Mouse (Mus musculus): ENCODE data around the gene N4bp3. TPM values are rescaled to one million over a fixed set of nuclear protein-coding genes. Genes with fewer than 3 reads are reported as not detected.

N4bp3 gene
- polyA plus RNA-seq, 1 experiment, result 16.7 TPM

GRCm38 (mm10) chr11:51597553-51597952 lies 53.1 kb downstream of the N4bp3 start:
- H3K27me3 ChIP-seq (ENCODE audit: control insufficient read depth, insufficient read depth, low read length), result no peaks in the 10 kb centered on the region
- WGBS, result 68% methylated on average over 2 of the region's 2 CpGs
- no peaks in the 10 kb centered on the region for H3K4me1 ChIP-seq (ENCODE audit: control insufficient read depth, insufficient read depth, low read length)
- TF ChIP-seq CTCF (IDR thresholded peaks at IDR 0.05; ENCODE audit: borderline replicate concordance, insufficient read depth, low read depth, low read length), result no peak
- no peak overlapping the region for H3K27ac ChIP-seq (ENCODE audit: insufficient read depth, low read length)
- DNase-seq, result no peak
- no peak overlapping the region for H3K4me3 ChIP-seq (replicated peaks; ENCODE audit: insufficient read depth, low read depth, low read length)

GRCm38 (mm10) chr11:51595459-51596083 lies 55.1 kb downstream of the N4bp3 start:
- 94% methylated on average over 1 of the region's 1 CpGs for WGBS
- no peaks in the 10 kb centered on the region for H3K27me3 ChIP-seq (ENCODE audit: control insufficient read depth, insufficient read depth, low read length)
- H3K4me1 ChIP-seq (ENCODE audit: control insufficient read depth, insufficient read depth, low read length), result no peaks in the 10 kb centered on the region
- no peak overlapping the region for H3K27ac ChIP-seq (ENCODE audit: insufficient read depth, low read length)
- DNase-seq, result no peak
- H3K4me3 ChIP-seq (replicated peaks; ENCODE audit: insufficient read depth, low read depth, low read length), result no peak overlapping the region
- TF ChIP-seq CTCF (IDR thresholded peaks at IDR 0.05; ENCODE audit: borderline replicate concordance, insufficient read depth, low read depth, low read length), result no peak
- TF ChIP-seq POLR2A (IDR thresholded peaks at IDR 0.05; ENCODE audit: borderline replicate concordance, insufficient read depth, low read length), result no peak

- WGBS, result 57% methylated on average over 3 of the region's 3 CpGs
- H3K4me1 ChIP-seq (ENCODE audit: control insufficient read depth, insufficient read depth, low read length), result no peaks in the 10 kb centered on the region
- no peak overlapping the region for H3K27ac ChIP-seq (ENCODE audit: insufficient read depth, low read length)
- H3K4me3 ChIP-seq (replicated peaks; ENCODE audit: insufficient read depth, low read depth, low read length), result no peak overlapping the region
- no peak for DNase-seq
- TF ChIP-seq CTCF (IDR thresholded peaks at IDR 0.05; ENCODE audit: borderline replicate concordance, insufficient read depth, low read depth, low read length) (no peak), POLR2A (IDR thresholded peaks at IDR 0.05; ENCODE audit: borderline replicate concordance, insufficient read depth, low read length) (no peak)
- H3K27me3 ChIP-seq (ENCODE audit: control insufficient read depth, insufficient read depth, low read length), result no peaks in the 10 kb centered on the region
Observed at GRCm38 (mm10) chr11:51594715-51595350, 55.8 kb downstream of the N4bp3 start.

GRCm38 (mm10) chr11:51593849-51594248 lies 56.8 kb downstream of the N4bp3 start:
- TF ChIP-seq CTCF (IDR thresholded peaks at IDR 0.05; ENCODE audit: borderline replicate concordance, insufficient read depth, low read depth, low read length) (no peak), POLR2A (IDR thresholded peaks at IDR 0.05; ENCODE audit: borderline replicate concordance, insufficient read depth, low read length) (no peak)
- Histone ChIP-seq H3K4me1 (ENCODE audit: control insufficient read depth, insufficient read depth, low read length) (no peaks in the 10 kb centered on the region), H3K4me3 (replicated peaks; ENCODE audit: insufficient read depth, low read depth, low read length) (no peak overlapping the region), H3K27ac (ENCODE audit: insufficient read depth, low read length) (no peak overlapping the region), H3K27me3 (ENCODE audit: control insufficient read depth, insufficient read depth, low read length) (no peaks in the 10 kb centered on the region)
- whole genome bisulfite sequencing, result 74% methylated on average over 6 of the region's 6 CpGs
- no peak for DNase-seq

- H3K27ac ChIP-seq (ENCODE audit: insufficient read depth, low read length), result no peak overlapping the region
- 88% methylated on average over 4 of the region's 4 CpGs for WGBS
- H3K4me3 ChIP-seq (replicated peaks; ENCODE audit: insufficient read depth, low read depth, low read length), result no peak overlapping the region
- no peaks in the 10 kb centered on the region for H3K4me1 ChIP-seq (ENCODE audit: control insufficient read depth, insufficient read depth, low read length)
- no peaks in the 10 kb centered on the region for H3K27me3 ChIP-seq (ENCODE audit: control insufficient read depth, insufficient read depth, low read length)
- TF ChIP-seq POLR2A (IDR thresholded peaks at IDR 0.05; ENCODE audit: borderline replicate concordance, insufficient read depth, low read length), result no peak
- TF ChIP-seq CTCF (IDR thresholded peaks at IDR 0.05; ENCODE audit: borderline replicate concordance, insufficient read depth, low read depth, low read length), result no peak
- DNase-seq, result no peak
Observed at GRCm38 (mm10) chr11:51593368-51593767, 57.3 kb downstream of the N4bp3 start.

Other genes starting within 250 kb of the N4bp3 start
- gene Phykpl, start 66.1 kb downstream of the N4bp3 start, polyA plus RNA-seq (2012; rRNA removed), result 19.3 and 23.2 TPM in 2 replicates
- 101 and 103 TPM in 2 replicates for gene Hnrnpab, start 44.0 kb downstream of the N4bp3 start, polyA plus RNA-seq (2012; rRNA removed)
- gene Nhp2, start 31.1 kb downstream of the N4bp3 start, polyA plus RNA-seq (2012; rRNA removed), result 45.2 and 48.4 TPM in 2 replicates
- 62.3 and 72.9 TPM in 2 replicates for gene Rmnd5b, start 14.9 kb downstream of the N4bp3 start, polyA plus RNA-seq (2012; rRNA removed)
- 3.8 and 4.1 TPM in 2 replicates for gene D930048N14Rik, start 112 bp upstream of the N4bp3 start, polyA plus RNA-seq (2012; rRNA removed)
- 47.9 and 48.7 TPM in 2 replicates for gene 0610009B22Rik, start 38.0 kb upstream of the N4bp3 start, polyA plus RNA-seq (2012; rRNA removed)
- gene Sec24a, start 112.8 kb upstream of the N4bp3 start, polyA plus RNA-seq (2012; rRNA removed), result 11.0 and 12.3 TPM in 2 replicates
- gene Sar1b, start 112.8 kb upstream of the N4bp3 start, polyA plus RNA-seq (2012; rRNA removed), result 93.3 and 95.1 TPM in 2 replicates
- 21.8 and 21.9 TPM in 2 replicates for gene Jade2, start 206.8 kb upstream of the N4bp3 start, polyA plus RNA-seq (2012; rRNA removed)

Measured in cerebellum, adult 2 months (tissue).